Mouse (Mus musculus) MEL (cell line): ENCODE measurements around the gene Pmf1.

ENCODE experiments used
- CTCF ChIP-seq, 3 experiments: IDR thresholded peaks in 2 of 3; conservative IDR thresholded peaks in 1 of 3; 2 replicates each; pipeline ENCODE4 v1.5.1; 2011 to 2012; ENCODE audit warnings: low read length in 3 of 3, low read depth in 2 of 3, mild to moderate bottlenecking in 2 of 3, improper control_type of control experiment in 1 of 3, inconsistent platforms in 1 of 3, mixed read lengths in 1 of 3, moderate library complexity in 1 of 3; ENCODE audit not compliant: control insufficient read depth in 1 of 3, insufficient read depth in 1 of 3, poor library complexity in 1 of 3, severe bottlenecking in 1 of 3
- E2F4 ChIP-seq: IDR thresholded peaks from 2 replicates; pipeline ENCODE4 v1.6.1; 2011; ENCODE audit warnings: low read depth, low read length, improper control_type of control experiment, borderline replicate concordance
- EP300 ChIP-seq, 2 experiments: IDR thresholded peaks; 2 replicates each; pipeline ENCODE4 v1.6.1; 2011; ENCODE audit warnings: improper control_type of control experiment in 2 of 2, low read length in 2 of 2, low read depth in 1 of 2, mild to moderate bottlenecking in 1 of 2
- HCFC1 ChIP-seq: IDR thresholded peaks from 2 replicates; pipeline ENCODE4 v1.6.1; 2012; ENCODE audit warnings: low read depth, mild to moderate bottlenecking, inconsistent platforms, low read length, improper control_type of control experiment, moderate library complexity
- MAZ ChIP-seq: IDR thresholded peaks from 2 replicates; pipeline ENCODE4 v1.6.1; 2012; ENCODE audit warnings: low read depth, mild to moderate bottlenecking, inconsistent platforms, low read length, improper control_type of control experiment
- MEF2A ChIP-seq: IDR thresholded peaks from 2 replicates; pipeline ENCODE4 v1.6.1; 2014; ENCODE audit warnings: low read depth, mild to moderate bottlenecking, inconsistent platforms, low read length, improper control_type of control experiment; ENCODE audit not compliant: poor library complexity, insufficient replicate concordance, severe bottlenecking; ENCODE audit errors: extremely low read depth
- POLR2A ChIP-seq, 2 experiments: IDR thresholded peaks; 2 replicates each; pipeline ENCODE4 v1.6.1; 2011 to 2012; ENCODE audit warnings: low read length in 2 of 2, mild to moderate bottlenecking in 2 of 2, control low read depth in 1 of 2, improper control_type of control experiment in 1 of 2, low read depth in 1 of 2, moderate library complexity in 1 of 2; ENCODE audit not compliant: control insufficient read depth in 1 of 2, insufficient read depth in 1 of 2, poor library complexity in 1 of 2
- POLR2AphosphoS2 ChIP-seq: IDR thresholded peaks from 2 replicates; pipeline ENCODE4 v1.6.1; 2011; ENCODE audit warnings: low read length, improper control_type of control experiment
- POLR2AphosphoS5 ChIP-seq: IDR thresholded peaks from 2 replicates; pipeline ENCODE4 v1.6.1; 2012; ENCODE audit warnings: low read depth, borderline replicate concordance, mild to moderate bottlenecking, inconsistent platforms, low read length, moderate library complexity, mixed read lengths
- SMC3 ChIP-seq: IDR thresholded peaks from 2 replicates; pipeline ENCODE4 v1.6.1; 2011; ENCODE audit warnings: low read depth, low read length, improper control_type of control experiment
- USF1 ChIP-seq: IDR thresholded peaks from 2 replicates; pipeline ENCODE4 v1.6.1; 2014; ENCODE audit warnings: low read depth, mild to moderate bottlenecking, inconsistent platforms, low read length, improper control_type of control experiment, moderate library complexity
- ZMIZ1 ChIP-seq: IDR thresholded peaks from 2 replicates; pipeline ENCODE4 v1.6.1; 2012; ENCODE audit warnings: low read depth, mild to moderate bottlenecking, inconsistent platforms, low read length, improper control_type of control experiment, moderate library complexity
- ZNF384 ChIP-seq: IDR thresholded peaks from 2 replicates; pipeline ENCODE4 v1.6.1; 2012; ENCODE audit warnings: low read depth, mild to moderate bottlenecking, inconsistent platforms, low read length, improper control_type of control experiment

GRCm38 (mm10) chr3:88453369-88453768 is 43.2 kb upstream of the Pmf1 start:
- TF ChIP-seq EP300 (IDR thresholded peaks at IDR 0.05; ENCODE audit: low read depth in 1 of 2, low read length in 2 of 2) (no peak), POLR2A (IDR thresholded peaks at IDR 0.05; ENCODE audit: control insufficient read depth in 1 of 2, insufficient read depth in 1 of 2, low read depth in 1 of 2, low read length in 2 of 2, poor library complexity in 1 of 2) (no peak), MEF2A (no peak), POLR2AphosphoS2 (no peak), MAZ (no peak), USF1 (no peak), HCFC1 (no peak), CTCF (IDR thresholded peaks at IDR 0.05 in 2 of 3, conservative IDR thresholded peaks at IDR 0.05 in 1 of 3; ENCODE audit: control insufficient read depth in 1 of 3, insufficient read depth in 1 of 3, low read depth in 2 of 3, low read length in 3 of 3, poor library complexity in 1 of 3, severe bottlenecking in 1 of 3) (no peak), ZMIZ1 (no peak), SMC3 (no peak), POLR2AphosphoS5 (no peak), E2F4 (no peak), ZNF384 (no peak)
